Mouse (Mus musculus) brain, adult 10 weeks (tissue): Measurements from ENCODE around the gene Prb1. TPM values are rescaled to one million over a fixed set of nuclear protein-coding genes. Genes with fewer than 3 reads are reported as not detected.

Experiments
- polyA plus RNA-seq: library from polyadenylated mRNA; stranded (reverse); fragments of 350-450 nt; fragmentation: Illumina TruSeq; extraction: RNeasy Lipid Tissue Mini Kit (QIAGEN cat#74804); gene quantifications from one replicate; pipeline ENCODE4 v1.2.3, GENCODE M21; 2015; ENCODE audit warnings: low read depth, low replicate concordance

Gene Prb1
- polyA plus RNA-seq = not detected

GRCm38 (mm10) chr6:132210421-132210820, at the start of gene Prb1:
Gene Prb1 (minus strand): TSS chr6:132210521.

Other genes with a start within 250 kb of the Prb1 start
- gene Prpmp5, start 104.2 kb upstream of the Prb1 start, polyA plus RNA-seq = not detected
- not detected for gene Gm8882, start 153.6 kb upstream of the Prb1 start, polyA plus RNA-seq